Mouse (Mus musculus) stomach, embryonic 16.5 days (tissue): ENCODE measurements around the gene Phldb2. TPM values are rescaled to one million over a fixed set of nuclear protein-coding genes. Genes with fewer than 3 reads are reported as not detected.

ENCODE experiments used
- ATAC-seq: fragments of 200-750 bp; cut with Nextera tagmentation; 2 replicates; pipeline ENCODE4 v1.8.0; 2017; ENCODE audit warnings: moderate number of reproducible peaks, moderate TSS enrichment; ENCODE audit not compliant: insufficient read depth, low FRiP score
- H3K27ac ChIP-seq: fragments of 300-500 bp; sonication (generic); 2 replicates; pipeline ENCODE4 v1.5.1; 2014; ENCODE audit warnings: low read length
- H3K27me3 ChIP-seq: fragments of 300-500 bp; sonication (generic); 2 replicates; pipeline ENCODE4 v1.6.1; 2014; ENCODE audit warnings: low read length, control low read depth, mixed read lengths; ENCODE audit not compliant: control insufficient read depth, insufficient read depth
- H3K36me3 ChIP-seq: fragments of 300-500 bp; sonication (generic); 2 replicates; pipeline ENCODE4 v1.6.1; 2014; ENCODE audit warnings: low read length; ENCODE audit not compliant: control insufficient read depth, insufficient read depth
- H3K4me1 ChIP-seq: fragments of 300-500 bp; sonication (generic); 2 replicates; pipeline ENCODE4 v1.6.1; 2014; ENCODE audit warnings: low read length, control low read depth, mixed read lengths; ENCODE audit not compliant: control insufficient read depth, insufficient read depth
- H3K4me2 ChIP-seq: fragments of 300-500 bp; sonication (generic); 2 replicates; pipeline ENCODE4 v1.6.1; 2014; ENCODE audit warnings: low read depth, low read length, mixed read lengths
- H3K4me3 ChIP-seq: fragments of 300-500 bp; sonication (generic); replicated peaks from 2 replicates; pipeline ENCODE4 v1.5.1; 2014; ENCODE audit warnings: mild to moderate bottlenecking, low read length
- H3K9ac ChIP-seq: fragments of 300-500 bp; sonication (generic); 2 replicates; pipeline ENCODE4 v1.6.1; 2014; ENCODE audit warnings: low read length
- H3K9me3 ChIP-seq: fragments of 300-500 bp; sonication (generic); replicated peaks from 2 replicates; pipeline ENCODE4 v1.6.1; 2016; ENCODE audit warnings: low read length, control low read depth; ENCODE audit not compliant: control insufficient read depth
- WGBS: fragments of 180-500 bp; shearing (Covaris S2); extraction: QIAGEN DNeasy Blood & Tissue Kit; methylation state at CpG from one replicate; pipeline ENCODE4 v1.1.7; 2014; 5-methylcytosine and 5-hydroxymethylcytosine counted together
- polyA plus RNA-seq: library from polyadenylated mRNA; unstranded; fragments of >200 nt; fragmentation: Nextera tagmentation; extraction: Ambion mirVana; gene quantifications from 2 replicates; pipeline ENCODE4 v1.2.1, GENCODE M21; 2015

Phldb2 gene
- polyA plus RNA-seq: 25.7 and 28.3 TPM in 2 replicates

- Histone ChIP-seq H3K9ac (no peak within 1 kb of the TSS), H3K36me3 (no peaks in the 10 kb centered on the region), H3K27me3 (no peaks in the 10 kb centered on the region), H3K4me3 (no peak within 1 kb of the TSS), H3K4me1 (no peaks in the 10 kb centered on the region), H3K4me2 (peak within 1 kb of the TSS; percentile 23; the same call in 1 of the 2 replicates), H3K9me3 (no peaks in the 10 kb centered on the region), H3K27ac (peak within 1 kb of the TSS; percentile 25)
- WGBS: 68% methylated on average over 4 of the region's 4 CpGs
- peak; percentile 29; the same call in 1 of the 2 replicates for ATAC-seq
Observed at GRCm38 (mm10) chr16:45953394-45953793, at the start of gene Phldb2. Gene Phldb2, minus strand, starts transcription at chr16:45953598.

DNA sequence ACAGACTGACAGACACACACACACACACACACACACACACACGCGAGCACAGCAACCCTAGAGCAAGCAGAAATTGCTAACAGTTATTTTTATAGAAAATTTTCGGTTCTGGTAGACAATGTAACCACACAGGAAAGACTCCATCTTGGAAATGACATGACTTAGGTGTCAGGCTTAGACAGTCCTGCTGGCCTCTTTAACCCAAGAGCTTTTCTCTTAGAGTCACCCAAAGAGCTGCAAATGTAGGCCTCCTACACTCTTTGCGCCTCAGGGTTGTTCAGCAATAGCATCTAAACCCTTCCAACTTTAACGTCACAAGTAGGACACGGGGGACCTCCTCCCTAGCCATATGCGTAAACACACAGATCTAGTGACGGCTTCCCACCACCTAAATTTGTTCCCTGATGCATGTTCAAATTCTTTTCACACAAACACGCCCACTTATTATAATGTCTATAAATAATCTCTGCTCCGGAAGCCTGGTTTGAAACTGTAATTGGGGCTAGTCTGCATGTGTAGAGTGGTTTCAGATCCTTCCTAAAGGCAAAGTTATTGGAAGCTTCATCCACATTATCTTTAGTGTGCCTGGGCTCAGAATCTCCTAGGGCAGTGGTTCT is 48.3 kb upstream of the Phldb2 start:
- Histone ChIP-seq H3K4me3 (no peak overlapping the region), H3K27ac (no peak overlapping the region), H3K9ac (no peak overlapping the region), H3K4me2 (no peak overlapping the region), H3K4me1 (no peaks in the 10 kb centered on the region), H3K27me3 (no peaks in the 10 kb centered on the region), H3K9me3 (no peaks in the 10 kb centered on the region), H3K36me3 (no peaks in the 10 kb centered on the region)
- ATAC-seq: no peak
- WGBS: 79% methylated on average over 10 of the region's 10 CpGs

GRCm38 (mm10) chr16:46000976-46001375 is 47.6 kb upstream of the Phldb2 start:
- Histone ChIP-seq H3K4me2 (no peak overlapping the region), H3K9me3 (no peaks in the 10 kb centered on the region), H3K4me1 (no peaks in the 10 kb centered on the region), H3K27ac (no peak overlapping the region), H3K27me3 (no peaks in the 10 kb centered on the region), H3K4me3 (no peak overlapping the region), H3K9ac (no peak overlapping the region), H3K36me3 (no peaks in the 10 kb centered on the region)
- WGBS: 86% methylated on average over 3 of the region's 3 CpGs
- no peak for ATAC-seq

GRCm38 (mm10) chr16:45999374-46000191 is 46.2 kb upstream of the Phldb2 start:
- Histone ChIP-seq H3K4me1 (no peaks in the 10 kb centered on the region), H3K4me2 (no peak overlapping the region), H3K9ac (no peak overlapping the region), H3K27me3 (no peaks in the 10 kb centered on the region), H3K4me3 (no peak overlapping the region), H3K9me3 (no peaks in the 10 kb centered on the region), H3K36me3 (no peaks in the 10 kb centered on the region), H3K27ac (no peak overlapping the region)
- 73% methylated on average over 10 of the region's 10 CpGs for WGBS
- no peak for ATAC-seq

DNA sequence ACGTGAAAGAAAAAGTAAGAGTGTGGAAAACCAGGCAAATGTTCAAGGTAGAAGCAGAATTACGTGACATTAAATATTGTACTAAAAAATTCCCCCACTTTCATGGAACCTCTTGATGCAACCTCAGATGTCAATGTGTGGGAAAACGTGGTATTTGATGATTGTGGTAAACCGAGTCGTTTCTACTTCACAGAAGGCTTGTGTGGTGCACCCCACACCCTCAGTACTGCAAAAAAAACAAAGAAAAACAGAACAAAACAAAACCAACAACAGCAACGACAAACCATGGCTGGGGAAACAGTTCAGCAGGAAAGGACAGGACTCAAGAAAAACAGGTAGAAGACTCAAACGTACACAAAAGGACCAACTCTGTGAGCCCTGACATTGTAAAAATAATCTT is 44.8 kb upstream of the Phldb2 start:
- no peak overlapping the region for H3K4me3 ChIP-seq
- no peak overlapping the region for H3K9ac ChIP-seq
- H3K9me3 ChIP-seq: no peaks in the 10 kb centered on the region
- 74% methylated on average over 7 of the region's 7 CpGs for WGBS
- H3K4me1 ChIP-seq: no peaks in the 10 kb centered on the region
- no peak for ATAC-seq
- H3K27me3 ChIP-seq: no peaks in the 10 kb centered on the region
- no peaks in the 10 kb centered on the region for H3K36me3 ChIP-seq
- no peak overlapping the region for H3K27ac ChIP-seq
- H3K4me2 ChIP-seq: no peak overlapping the region

DNA sequence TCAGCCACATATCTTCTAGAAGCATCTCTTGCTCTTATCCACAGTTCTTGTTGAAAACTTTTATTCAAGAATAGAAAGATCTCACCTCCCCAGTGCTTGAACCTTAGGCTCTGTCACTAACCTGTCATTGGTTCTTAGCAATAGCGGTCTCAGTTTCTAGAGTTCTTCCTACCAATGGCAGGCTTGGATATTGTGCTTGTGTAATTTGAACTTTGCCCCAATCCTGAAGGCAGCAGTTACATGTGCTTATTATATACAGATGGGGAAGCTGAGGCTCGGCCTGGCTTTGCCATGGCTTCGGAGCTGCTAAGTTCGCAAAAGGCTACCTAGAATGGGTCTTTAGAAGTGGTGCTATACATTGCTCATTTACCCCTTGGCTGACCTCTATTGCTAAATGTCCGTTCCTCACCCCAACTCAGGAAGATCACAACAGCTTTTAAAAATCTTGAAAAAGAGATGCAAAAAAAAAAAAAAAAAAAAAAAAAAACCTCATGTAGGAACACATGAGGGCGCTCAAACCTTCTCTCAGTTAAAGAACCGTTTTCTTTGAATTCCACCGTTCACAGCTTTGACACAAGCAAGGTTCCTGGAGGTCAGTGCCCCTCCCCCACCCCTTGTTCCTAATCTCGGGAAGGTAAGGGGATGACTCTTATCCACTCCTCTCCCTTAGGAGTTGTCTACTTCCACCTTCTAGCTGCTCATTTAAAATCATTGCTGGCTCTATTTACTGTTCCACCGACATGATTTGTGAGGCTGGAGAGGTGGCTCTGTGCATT is 37.7 kb upstream of the Phldb2 start:
- Histone ChIP-seq H3K4me2 (no peak overlapping the region), H3K4me1 (no peaks in the 10 kb centered on the region), H3K9me3 (no peaks in the 10 kb centered on the region), H3K4me3 (no peak overlapping the region), H3K27me3 (no peaks in the 10 kb centered on the region), H3K27ac (no peak overlapping the region), H3K36me3 (no peaks in the 10 kb centered on the region), H3K9ac (no peak overlapping the region)
- no peak for ATAC-seq
- 47% methylated on average over 10 of the region's 10 CpGs for WGBS

GRCm38 (mm10) chr16:45986236-45986635 is 32.8 kb upstream of the Phldb2 start:
- no peak overlapping the region for H3K9ac ChIP-seq
- no peak for ATAC-seq
- WGBS: 74% methylated on average over 1 of the region's 1 CpGs

GRCm38 (mm10) chr16:45984610-45985606 is 31.5 kb upstream of the Phldb2 start:
- no peak overlapping the region for H3K9ac ChIP-seq
- no peak overlapping the region for H3K4me2 ChIP-seq
- H3K36me3 ChIP-seq: no peaks in the 10 kb centered on the region
- H3K27ac ChIP-seq: peak overlapping the region; percentile 13
- no peaks in the 10 kb centered on the region for H3K4me1 ChIP-seq
- WGBS: 49% methylated on average over 4 of the region's 4 CpGs
- no peaks in the 10 kb centered on the region for H3K9me3 ChIP-seq
- no peaks in the 10 kb centered on the region for H3K27me3 ChIP-seq
- H3K4me3 ChIP-seq: no peak overlapping the region
- ATAC-seq: peak; percentile 68

More at GRCm38 (mm10) chr16:45986236-45986635, 32.8 kb upstream of the Phldb2 start:
- no peaks in the 10 kb centered on the region for H3K36me3 ChIP-seq
- no peak overlapping the region for H3K4me2 ChIP-seq
- no peaks in the 10 kb centered on the region for H3K4me1 ChIP-seq
- H3K27ac ChIP-seq: no peak overlapping the region
- H3K27me3 ChIP-seq: no peaks in the 10 kb centered on the region
- H3K9me3 ChIP-seq: no peaks in the 10 kb centered on the region
- no peak overlapping the region for H3K4me3 ChIP-seq
